Mouse (Mus musculus) cerebellum, adult 8-10 months (tissue): ENCODE data around the gene Pdzd4.

Experiments used
- DNase-seq: peaks from one replicate; pipeline ENCODE4 v3.0.0; 2022

The Pdzd4 gene

DNA sequence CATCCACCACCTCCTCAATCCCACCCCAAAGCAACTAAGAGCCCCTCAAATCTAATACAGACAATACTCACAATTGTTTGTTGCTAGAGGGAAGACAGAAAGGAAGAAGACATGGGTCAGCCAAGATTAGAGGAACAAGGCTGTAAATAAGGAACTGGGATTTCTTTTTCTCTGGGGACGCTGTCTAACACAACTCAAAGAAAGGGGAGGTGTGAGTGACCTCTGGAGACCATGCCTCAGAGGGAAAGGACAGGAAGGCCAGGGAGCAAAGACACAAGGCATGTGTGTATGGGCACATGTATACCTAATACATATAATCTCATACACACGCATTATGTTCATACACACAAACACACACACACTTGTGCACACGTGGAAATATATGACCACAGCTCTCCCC lies 42.5 kb downstream of the Pdzd4 start:
- no peak for DNase-seq

DNA sequence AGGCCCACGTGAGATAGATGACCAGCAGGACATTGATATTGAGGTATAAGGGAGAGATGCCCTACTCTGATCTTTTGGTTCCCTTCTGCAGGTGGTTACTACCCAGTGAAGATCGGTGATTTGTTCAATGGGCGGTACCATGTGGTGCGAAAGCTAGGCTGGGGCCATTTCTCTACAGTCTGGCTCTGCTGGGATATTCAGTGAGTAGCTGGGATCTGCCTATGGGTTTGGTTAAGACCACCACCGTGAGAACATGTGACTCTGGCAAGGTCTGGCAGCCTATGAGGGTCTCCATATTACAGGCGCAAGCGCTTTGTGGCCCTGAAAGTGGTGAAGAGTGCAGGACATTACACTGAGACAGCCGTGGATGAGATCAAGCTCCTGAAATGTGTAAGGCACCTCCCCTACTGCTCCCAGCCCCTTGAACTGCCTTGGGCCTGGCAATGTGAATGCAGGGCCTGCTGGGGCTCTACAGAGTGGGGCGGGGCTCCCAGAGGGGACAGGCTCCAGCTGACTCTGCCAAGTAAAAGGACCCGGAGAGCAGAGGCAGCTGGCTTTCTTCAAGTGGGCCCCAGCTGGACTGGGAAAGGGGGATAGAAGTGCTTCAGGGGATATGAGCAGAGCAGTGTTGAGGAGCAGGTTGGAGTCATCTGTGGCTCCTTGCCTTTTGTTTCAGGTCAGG lies 49.8 kb downstream of the Pdzd4 start:
- DNase-seq, result no peak

DNA sequence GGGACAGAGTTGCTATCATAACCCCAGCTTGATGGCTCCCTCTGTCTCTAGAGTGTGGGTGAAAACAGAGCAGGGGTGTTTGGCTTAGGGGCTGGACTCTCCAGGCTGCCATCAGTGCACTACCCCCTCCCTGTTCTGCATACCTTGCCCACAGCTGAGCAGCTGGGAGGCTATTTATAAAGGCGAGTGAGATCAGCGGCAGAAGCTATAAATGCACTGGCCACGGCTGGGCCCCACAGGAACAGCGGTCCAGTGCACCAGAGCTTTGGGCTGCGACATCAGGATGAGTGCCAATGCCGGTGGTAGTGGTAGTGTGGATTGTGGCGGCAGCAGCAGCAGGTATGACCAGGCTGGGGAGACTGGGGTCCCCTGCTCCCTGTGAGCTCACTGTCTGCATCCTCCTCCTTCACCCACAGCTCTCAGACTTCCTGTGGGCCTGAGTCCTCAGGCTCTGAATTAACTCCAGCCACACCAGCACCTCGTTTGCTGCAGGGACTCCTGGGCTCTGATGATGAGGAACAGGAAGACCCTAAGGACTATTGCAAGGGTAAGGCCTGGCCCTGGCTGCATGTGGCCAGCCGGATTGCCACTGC lies 50.5 kb downstream of the Pdzd4 start, which contains the start of gene Srpk3:
Gene Srpk3 (plus strand): TSS at position 238 of the 593 bp plus-strand sequence.
- DNase-seq, result no peak

DNA sequence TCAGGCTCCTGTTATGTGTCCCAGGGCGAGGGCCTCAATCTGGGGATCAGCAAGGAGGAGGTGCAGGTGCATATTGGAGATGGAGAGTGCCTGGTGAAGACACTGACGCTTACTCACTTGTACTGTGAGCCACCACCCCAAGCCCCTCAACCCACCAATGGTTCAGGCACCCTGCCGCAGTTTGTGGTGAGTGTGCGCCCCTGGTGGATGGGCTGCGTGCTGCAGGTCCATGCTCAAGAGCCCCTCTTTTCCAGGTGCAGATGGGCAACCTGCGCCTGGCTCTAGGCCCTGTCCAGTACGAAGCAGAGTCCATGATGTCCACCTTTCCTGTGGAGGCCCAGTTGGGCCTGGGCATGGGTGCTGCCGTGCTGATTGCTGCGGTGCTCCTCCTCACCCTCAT lies 57.5 kb downstream of the Pdzd4 start:
- DNase-seq, result no peak

DNA sequence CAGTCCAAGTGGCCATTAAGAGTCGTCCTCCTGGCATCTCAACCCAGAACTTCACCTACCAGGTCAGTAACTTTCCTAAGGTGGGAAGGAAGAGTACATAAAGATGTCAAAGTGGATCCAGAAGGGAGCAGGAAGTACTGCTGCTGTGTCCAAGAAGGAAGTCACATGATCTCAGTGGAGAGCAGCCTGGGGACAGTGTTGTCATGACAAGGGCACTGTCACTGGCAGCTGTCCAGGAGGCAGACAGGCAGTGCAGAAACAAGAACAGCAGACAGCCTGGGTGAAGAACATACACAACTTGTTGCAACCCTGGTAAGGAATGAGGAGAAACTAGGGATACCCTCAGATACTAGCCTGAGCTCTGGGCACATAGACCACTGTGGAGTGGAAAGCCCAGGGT lies 59.5 kb downstream of the Pdzd4 start:
- DNase-seq, result no peak

DNA sequence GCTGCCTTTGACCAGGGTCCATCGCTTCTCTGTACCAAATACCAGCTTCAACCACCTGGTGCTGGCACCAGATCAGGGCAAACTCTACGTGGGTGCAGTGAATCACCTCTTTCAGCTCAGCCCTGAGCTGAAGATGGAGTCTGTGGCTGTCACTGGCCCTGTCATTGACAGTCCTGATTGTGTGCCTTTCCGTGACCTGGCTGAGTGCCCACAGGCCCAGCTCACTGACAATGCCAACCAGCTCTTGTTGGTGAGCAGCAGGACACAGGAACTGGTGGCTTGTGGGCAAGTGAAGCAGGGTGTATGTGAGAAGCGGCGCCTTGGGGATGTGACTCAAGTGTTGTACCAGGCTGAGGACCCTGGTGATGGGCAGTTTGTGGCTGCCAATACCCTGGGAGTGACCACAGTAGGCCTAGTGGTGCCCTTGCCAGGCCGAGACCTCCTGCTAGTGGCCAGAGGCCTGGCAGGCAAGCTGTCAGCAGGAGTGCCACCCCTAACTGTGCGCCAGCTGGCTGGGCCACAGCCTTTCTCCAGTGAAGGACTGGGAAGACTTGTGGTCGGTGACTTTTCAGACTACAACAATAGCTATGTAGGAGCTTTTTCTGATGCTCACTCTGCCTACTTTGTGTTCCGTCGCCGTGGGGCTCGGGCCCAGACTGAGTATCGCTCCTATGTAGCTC lies 66.0 kb downstream of the Pdzd4 start:
- DNase-seq, result peak; percentile 57

DNA sequence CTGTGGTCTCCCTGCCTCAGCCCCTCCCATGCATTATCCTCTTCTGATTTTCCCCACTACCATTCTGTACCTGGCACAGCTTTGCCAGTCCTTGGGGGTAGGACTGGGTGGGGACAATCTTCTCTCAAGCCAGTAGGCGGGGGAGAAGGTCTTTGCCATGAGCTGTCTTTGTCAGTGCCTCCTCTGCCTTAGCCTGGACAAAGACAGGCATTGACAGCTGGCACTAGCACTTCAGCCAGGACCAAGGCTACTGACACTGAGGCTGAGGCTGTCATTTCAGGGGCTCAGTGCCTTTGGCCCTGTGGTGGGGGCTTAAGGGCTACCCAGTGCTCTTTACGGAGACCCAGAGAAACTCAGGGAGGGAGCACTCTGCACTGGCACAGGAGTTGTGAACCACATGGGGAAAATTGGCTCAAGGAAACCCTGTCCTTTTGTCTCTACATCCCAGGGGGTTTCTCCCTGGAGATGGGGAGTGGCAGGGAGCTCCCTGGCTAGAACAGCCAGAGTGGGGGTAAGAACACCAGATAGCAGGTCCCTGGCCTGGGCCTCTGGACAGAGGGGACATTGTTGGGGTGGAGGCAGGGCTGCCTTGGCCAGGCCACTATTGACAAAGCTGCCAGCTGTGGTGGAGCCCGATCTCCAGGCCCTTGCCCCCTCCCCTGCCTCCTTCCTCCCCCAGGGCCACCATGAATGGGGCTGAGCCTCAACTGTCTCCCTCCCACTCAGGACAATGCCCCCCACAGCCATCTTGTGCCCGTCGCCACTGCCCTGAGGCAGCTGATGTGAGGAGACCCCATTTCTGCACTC lies 68.2 kb downstream of the Pdzd4 start, which contains the start of gene Plxnb3:
Gene Plxnb3 (plus strand): TSS at position 757 of the 807 bp plus-strand sequence.
- no peak for DNase-seq

DNA sequence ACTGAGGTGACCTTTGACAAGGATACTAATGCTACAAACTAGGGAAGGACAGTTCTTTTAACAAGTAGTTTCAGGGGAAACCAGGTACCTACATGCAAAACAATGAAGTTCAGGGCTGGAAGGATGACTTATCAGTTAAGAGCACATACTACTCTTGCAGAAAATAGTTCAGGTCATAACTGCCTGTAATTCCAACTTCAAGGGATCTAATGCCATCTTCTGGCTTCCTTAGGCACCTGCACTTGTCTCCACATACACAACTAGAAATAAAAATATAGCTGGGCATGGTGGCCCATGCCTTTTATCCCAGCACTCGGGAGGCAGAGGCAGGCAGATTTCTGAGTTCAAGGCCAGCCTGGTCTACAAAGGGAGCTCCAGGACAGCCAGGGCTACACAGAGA lies 75.8 kb downstream of the Pdzd4 start:
- no peak for DNase-seq

DNA sequence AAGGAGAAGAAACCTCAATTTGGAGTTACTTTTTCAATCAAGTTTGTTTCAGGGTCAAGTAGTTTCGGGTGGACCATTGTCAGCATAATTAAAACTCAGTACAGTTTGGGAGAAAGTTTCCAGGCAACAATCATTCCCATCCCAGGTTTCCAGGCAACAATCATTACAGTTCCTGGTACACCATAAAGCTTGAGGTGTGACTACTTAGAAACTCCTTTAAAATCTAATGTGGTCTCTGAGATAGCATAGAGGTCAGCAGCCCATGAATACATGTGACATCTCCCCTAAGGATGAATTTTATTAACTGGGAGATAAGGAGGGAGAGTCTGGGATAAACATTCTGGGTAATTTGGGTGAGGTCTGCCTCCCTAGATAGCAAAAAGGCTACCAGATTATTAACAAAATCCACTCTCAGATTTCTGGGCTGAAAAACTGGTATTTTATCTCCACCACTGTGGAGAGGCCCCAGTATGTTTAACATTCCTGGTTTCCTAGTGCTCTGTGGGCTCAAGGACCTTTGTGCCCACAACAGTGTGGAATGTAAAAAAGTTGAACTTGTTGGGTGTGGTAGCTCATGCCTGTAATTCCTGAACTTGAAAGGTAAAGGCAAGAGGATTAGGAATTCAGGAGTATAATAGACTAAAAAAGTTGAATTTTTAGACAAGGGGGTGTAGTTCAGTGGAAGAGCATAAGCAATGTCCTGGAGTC lies 79.8 kb downstream of the Pdzd4 start:
- DNase-seq, result no peak
